8 mouse cellular contexts compared by ENCODE assay signal in genomic region chr1:138962266-138963101, GRCm38 (mm10). TPM values are rescaled to one million over a fixed set of nuclear protein-coding genes. Genes with fewer than 3 reads are reported as not detected.
A peak's percentile ranks its signal among the peaks of the same experiment; 100 is the strongest.
DNase-seq lines count a peak whose midpoint lies in the region; ATAC-seq lines count a peak whose summit lies in the region.

No protein-coding gene starts in this region.

- H3K4me3 ChIP-seq in heart, embryonic 10.5 days: peak overlapping the region; percentile 80
- no peak overlapping the region for H3K4me3 ChIP-seq in embryonic facial prominence, embryonic 11.5 days (ENCODE audit: low read depth, low read length)
- peak overlapping the region; percentile 80 for H3K4me3 ChIP-seq in intestine, embryonic 16.5 days (ENCODE audit: low read length)
- peak overlapping the region; percentile 87 for H3K4me3 ChIP-seq in neural tube, embryonic 12.5 days

- peaks cover 5% of the 10 kb centered on the region; the same call in 1 of the 2 replicates for H3K36me3 ChIP-seq in heart, embryonic 10.5 days
- no peaks in the 10 kb centered on the region for H3K36me3 ChIP-seq in embryonic facial prominence, embryonic 11.5 days (replicated peaks; ENCODE audit: control insufficient read depth, insufficient read depth, low read depth, low read length)
- no peaks in the 10 kb centered on the region for H3K36me3 ChIP-seq in intestine, embryonic 16.5 days (ENCODE audit: control insufficient read depth, insufficient read depth, low read length)
- H3K36me3 ChIP-seq in neural tube, embryonic 12.5 days: no peaks in the 10 kb centered on the region

- H3K9ac ChIP-seq in embryonic facial prominence, embryonic 11.5 days (replicated peaks; ENCODE audit: low read length): no peak overlapping the region
- H3K9ac ChIP-seq in intestine, embryonic 16.5 days (ENCODE audit: low read depth, low read length): peak overlapping the region; percentile 95
- no peak overlapping the region for H3K9ac ChIP-seq in neural tube, embryonic 12.5 days

- DNase-seq in heart, embryonic 10.5 days (ENCODE audit: low spot score): no peak
- no peak for DNase-seq in heart, adult 18-20 months
- DNase-seq in embryonic facial prominence, embryonic 11.5 days (ENCODE audit: low spot score): no peak
- no peak for DNase-seq in spleen, postnatal 36 days (ENCODE audit: low spot score in 2 of 2)
- no peak for DNase-seq in spleen, postnatal 14 days (ENCODE audit: low spot score in 2 of 2)

- peak; percentile 17 for ATAC-seq in CD4-positive, CD25-positive, alpha-beta regulatory T cell, adult 4 months
- ATAC-seq in embryonic facial prominence, embryonic 11.5 days (replicated peaks; ENCODE audit: insufficient number of reproducible peaks, low FRiP score, low TSS enrichment, low read depth): no peak
- no peak for ATAC-seq in intestine, embryonic 16.5 days
- ATAC-seq in neural tube, embryonic 12.5 days (ENCODE audit: low FRiP score, low read depth): no peak

- H3K4me2 ChIP-seq in embryonic facial prominence, embryonic 11.5 days (ENCODE audit: low read depth, low read length): peak overlapping the region; percentile 89
- peak overlapping the region; percentile 86 for H3K4me2 ChIP-seq in intestine, embryonic 16.5 days (ENCODE audit: low read depth, low read length)
- peak overlapping the region; percentile 58 for H3K4me2 ChIP-seq in neural tube, embryonic 12.5 days (replicated peaks)

- 60% methylated on average over 9 of the region's 9 CpGs for WGBS in heart, embryonic 10.5 days
- 59% methylated on average over 9 of the region's 9 CpGs for WGBS in embryonic facial prominence, embryonic 11.5 days
- 42% methylated on average over 9 of the region's 9 CpGs for WGBS in intestine, embryonic 16.5 days
- 53% methylated on average over 9 of the region's 9 CpGs for WGBS in neural tube, embryonic 12.5 days

- H3K9me3 ChIP-seq in heart, embryonic 10.5 days: no peaks in the 10 kb centered on the region
- H3K9me3 ChIP-seq in embryonic facial prominence, embryonic 11.5 days (replicated peaks; ENCODE audit: control insufficient read depth, low read length): no peaks in the 10 kb centered on the region
- no peaks in the 10 kb centered on the region for H3K9me3 ChIP-seq in intestine, embryonic 16.5 days (ENCODE audit: control insufficient read depth, low read length)
- no peaks in the 10 kb centered on the region for H3K9me3 ChIP-seq in neural tube, embryonic 12.5 days

- H3K4me1 ChIP-seq in heart, embryonic 10.5 days: peaks cover 5% of the 10 kb centered on the region; the same call in 1 of the 2 replicates
- H3K4me1 ChIP-seq in embryonic facial prominence, embryonic 11.5 days (ENCODE audit: control insufficient read depth, insufficient read depth, low read length): no peaks in the 10 kb centered on the region
- peaks cover 14% of the 10 kb centered on the region; the same call in 1 of the 2 replicates for H3K4me1 ChIP-seq in intestine, embryonic 16.5 days (ENCODE audit: control insufficient read depth, insufficient read depth, low read length)
- peaks cover 4% of the 10 kb centered on the region; the same call in 1 of the 2 replicates for H3K4me1 ChIP-seq in neural tube, embryonic 12.5 days

- H3K27ac ChIP-seq in heart, embryonic 10.5 days: peak overlapping the region; percentile 98
- no peak overlapping the region for H3K27ac ChIP-seq in embryonic facial prominence, embryonic 11.5 days (replicated peaks; ENCODE audit: low read depth, low read length)
- H3K27ac ChIP-seq in intestine, embryonic 16.5 days (ENCODE audit: low read length): peak overlapping the region; percentile 94
- H3K27ac ChIP-seq in neural tube, embryonic 12.5 days: no peak overlapping the region

- H3K27me3 ChIP-seq in heart, embryonic 10.5 days (ENCODE audit: insufficient read depth, poor library complexity, severe bottlenecking): no peaks in the 10 kb centered on the region
- no peaks in the 10 kb centered on the region for H3K27me3 ChIP-seq in embryonic facial prominence, embryonic 11.5 days (ENCODE audit: control insufficient read depth, insufficient read depth, low read length)
- H3K27me3 ChIP-seq in intestine, embryonic 16.5 days (replicated peaks; ENCODE audit: control insufficient read depth, insufficient read depth, low read length): no peaks in the 10 kb centered on the region
- H3K27me3 ChIP-seq in neural tube, embryonic 12.5 days (replicated peaks): no peaks in the 10 kb centered on the region

RNA-seq across cellular contexts. Expression of gene Dennd1b, which starts 0.8 kb away (rescaled TPM):
- polyA plus RNA-seq in heart, embryonic 10.5 days (2016; fragmentation: Nextera tagmentation; extraction: Ambion mirVana): 9.3 and 11.2 TPM in 2 replicates
- 10 to 100 TPM; 20.6 to 21.9 TPM for total RNA-seq in heart, adult 18-20 months (2021)
- 10 to 100 TPM; 17.0 to 23.0 TPM for polyA plus RNA-seq in CD4-positive, CD25-positive, alpha-beta regulatory T cell, adult 4 months (2017; shearing (Covaris generic))
- 7.6 and 7.9 TPM in 2 replicates for polyA plus RNA-seq in embryonic facial prominence, embryonic 11.5 days (2014; fragmentation: Nextera tagmentation; extraction: Ambion mirVana)
- polyA plus RNA-seq in intestine, embryonic 16.5 days (2015; fragmentation: Nextera tagmentation; extraction: Ambion mirVana): 5.3 and 6.6 TPM in 2 replicates
- 11.1 and 12.7 TPM in 2 replicates for polyA plus RNA-seq in neural tube, embryonic 12.5 days (2016; fragmentation: Nextera tagmentation; extraction: Ambion mirVana)

Comparison
In these comparisons a context has a peak if more than half of its experiments do, and no peak if none do; other contexts are left out.
1. H3K27ac ChIP-seq: peak in heart, embryonic 10.5 days (single experiment) and intestine, embryonic 16.5 days (single experiment); none in embryonic facial prominence, embryonic 11.5 days (single experiment) and neural tube, embryonic 12.5 days (single experiment).
2. Peak in every context shown above with its lines, with median percentiles within 50 percentile points of each other: H3K4me2 ChIP-seq.